Mouse (Mus musculus): ENCODE data around the gene Elovl6.

Gene Elovl6

DNA sequence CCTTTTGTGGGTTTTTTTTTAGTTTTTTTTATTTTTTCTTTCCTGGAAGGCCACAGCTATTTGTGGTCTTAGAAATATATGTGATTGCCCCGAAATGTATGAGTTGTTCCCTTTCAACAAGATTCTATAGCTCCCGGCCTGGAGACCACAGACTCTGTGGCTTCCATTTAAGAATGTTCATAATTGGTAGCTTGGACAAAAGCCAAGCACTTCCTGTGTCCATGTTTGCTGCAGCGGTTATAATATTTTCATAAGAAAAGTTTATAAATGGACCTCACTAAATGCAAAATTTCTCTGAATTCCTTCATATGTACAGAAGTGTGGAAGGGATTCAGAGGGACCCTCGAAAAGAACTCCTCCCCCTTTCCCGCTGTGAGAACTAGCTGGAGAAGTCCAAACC is 114.6 kb downstream of the Elovl6 start:
- peak in 1 of 2 experiments; percentile 2 for DNase-seq (ENCODE audit: low spot score in 2 of 2)

DNA sequence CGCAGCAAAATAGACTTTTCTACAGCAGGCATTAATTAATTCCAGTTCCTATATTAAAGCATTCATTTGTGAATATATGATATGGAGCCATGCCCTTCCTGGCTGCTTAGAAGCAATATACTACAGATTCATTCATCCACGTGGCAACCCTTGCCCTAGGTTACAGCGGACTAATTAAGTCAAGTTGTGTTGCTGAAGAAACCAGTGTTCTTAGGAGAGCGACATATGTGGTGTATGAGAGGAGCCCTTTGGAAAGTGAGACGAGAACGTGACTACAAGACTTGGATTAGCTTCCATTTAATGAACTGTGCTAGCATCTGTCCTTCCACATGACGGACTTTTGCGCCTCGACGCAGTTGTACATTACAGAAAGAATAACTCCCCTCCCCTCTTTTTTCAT is 115.2 kb downstream of the Elovl6 start:
- DNase-seq (ENCODE audit: low spot score in 2 of 2): peak in 1 of 2 experiments; percentile 26

DNA sequence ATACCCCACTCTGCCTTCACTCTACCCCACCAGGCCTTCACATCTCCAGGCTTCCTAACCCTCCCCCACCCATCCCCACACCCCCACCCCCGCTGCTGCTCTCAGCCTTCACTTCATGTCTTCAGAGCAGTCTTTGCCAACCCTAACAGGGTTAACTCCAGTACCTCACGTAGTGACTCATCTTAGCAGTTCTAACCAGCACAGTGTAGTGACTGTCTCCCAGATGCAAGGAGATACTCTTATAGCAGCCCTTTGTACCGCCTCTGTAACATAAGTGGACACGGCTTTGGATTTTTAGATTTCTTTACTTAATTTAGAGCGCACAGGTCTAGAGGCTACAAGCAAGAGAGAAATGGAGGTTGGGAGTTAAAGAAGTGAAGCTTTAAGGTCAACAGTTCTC is 116.4 kb downstream of the Elovl6 start:
- no peak for DNase-seq (ENCODE audit: low spot score in 2 of 2)

DNA sequence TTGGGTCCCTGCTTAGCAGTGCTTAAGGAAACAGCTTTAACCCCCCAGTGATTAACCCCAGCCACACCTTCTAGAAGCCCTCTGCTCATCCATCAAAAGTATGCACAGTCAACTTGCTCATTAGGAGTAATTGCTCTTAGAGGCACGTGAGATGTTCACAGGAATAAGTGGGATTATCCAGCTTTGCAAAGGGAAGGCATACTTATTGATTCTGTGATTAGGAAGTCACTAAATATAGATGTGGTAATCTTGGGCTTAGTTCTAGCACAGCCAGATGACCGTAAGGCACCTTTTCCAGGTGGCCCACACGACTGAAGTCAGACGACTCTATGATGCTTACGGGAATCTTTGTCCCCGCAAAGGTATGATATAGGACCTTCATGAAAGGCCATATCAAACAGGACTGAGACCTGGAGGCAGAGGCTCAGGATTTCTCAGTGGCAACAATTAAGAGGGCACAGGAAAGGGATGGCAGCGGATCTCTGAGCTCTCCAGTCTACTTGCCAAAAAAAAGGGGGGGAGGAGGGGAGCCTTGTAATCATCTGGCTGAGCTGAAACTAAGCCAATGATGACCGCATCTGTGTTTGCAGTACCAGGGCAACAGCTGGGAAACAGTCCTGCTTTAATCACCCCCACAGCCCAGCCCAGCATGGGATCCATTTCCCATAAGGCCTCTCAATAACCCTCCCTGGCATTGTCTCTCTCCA is 117.6 kb downstream of the Elovl6 start:
- DNase-seq (ENCODE audit: low spot score in 2 of 2): no peak

DNA sequence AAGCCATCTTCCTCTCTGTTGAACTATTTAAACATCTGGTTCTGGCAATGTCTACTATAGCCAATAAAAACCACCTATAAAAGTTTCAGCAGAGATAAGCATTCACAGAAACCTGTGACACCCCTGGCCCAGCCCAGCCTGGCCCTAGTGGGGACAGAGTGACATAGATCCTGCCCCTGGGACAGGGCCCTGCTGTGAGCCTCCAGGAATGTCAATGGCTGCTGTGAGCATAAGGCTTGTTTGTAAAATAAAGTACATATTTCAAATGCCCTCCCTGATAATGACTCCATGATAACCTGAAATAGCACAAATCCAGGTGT is 118.1 kb downstream of the Elovl6 start:
- no peak for DNase-seq (ENCODE audit: low spot score in 2 of 2)

DNA sequence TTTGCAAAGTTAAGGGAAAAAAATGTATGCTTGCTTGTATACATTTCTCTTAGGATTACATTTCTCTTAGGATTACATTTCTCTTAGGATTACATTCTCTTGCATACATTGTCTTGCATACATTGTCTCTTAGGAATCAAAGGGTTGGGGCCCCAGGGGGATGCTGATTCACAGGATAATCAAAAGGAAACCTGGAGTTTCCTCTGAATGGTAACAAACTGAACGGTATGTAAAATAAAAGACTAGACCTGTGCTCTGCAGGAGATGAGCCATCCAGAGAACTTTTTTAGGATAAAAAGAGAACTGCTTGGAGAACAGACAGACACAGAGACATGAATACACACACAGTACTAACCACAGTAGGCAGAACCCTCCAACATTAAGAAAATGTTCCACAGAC is 118.8 kb downstream of the Elovl6 start:
- DNase-seq (ENCODE audit: low spot score in 2 of 2): no peak

DNA sequence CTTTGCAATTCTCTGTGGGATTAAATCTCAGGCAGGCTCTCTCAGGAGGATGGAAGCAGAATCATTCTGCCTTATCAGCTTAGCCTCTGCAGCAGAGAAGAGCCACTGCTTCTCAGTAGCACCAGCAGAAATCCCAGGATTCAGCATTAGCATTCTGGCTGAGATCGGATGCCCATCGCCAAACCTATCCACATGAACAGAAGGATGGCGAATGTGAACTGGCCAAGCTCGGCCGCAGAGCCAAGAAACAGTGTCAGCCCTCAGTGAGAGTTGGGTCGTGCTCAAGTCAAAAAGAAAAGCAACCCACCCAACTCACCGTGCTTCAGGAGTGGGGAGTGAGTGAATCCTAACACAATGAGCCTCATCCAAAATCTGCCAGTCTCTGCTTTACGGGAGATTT is 119.6 kb downstream of the Elovl6 start:
- no peak for DNase-seq (ENCODE audit: low spot score in 2 of 2)

DNA sequence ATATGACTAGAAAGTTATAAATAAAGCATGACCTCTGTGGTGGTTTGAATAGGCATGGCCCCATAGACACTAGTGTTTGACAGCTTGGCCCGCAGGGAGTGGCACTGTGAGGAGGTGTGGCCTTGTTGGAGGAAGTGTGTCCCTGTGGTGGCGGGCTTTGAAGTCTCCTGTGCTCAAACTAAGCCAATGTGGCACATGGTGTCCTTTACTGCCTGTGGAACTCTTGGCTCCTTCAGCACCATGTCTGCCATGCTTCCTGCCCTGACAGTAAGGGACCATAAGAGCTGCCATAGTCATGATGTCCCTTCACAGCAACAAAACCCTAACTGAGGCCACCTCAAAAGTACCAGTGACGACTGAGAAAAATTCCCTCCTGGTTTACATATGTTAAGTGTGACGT is 120.3 kb downstream of the Elovl6 start:
- no peak for DNase-seq (ENCODE audit: low spot score in 2 of 2)

DNA sequence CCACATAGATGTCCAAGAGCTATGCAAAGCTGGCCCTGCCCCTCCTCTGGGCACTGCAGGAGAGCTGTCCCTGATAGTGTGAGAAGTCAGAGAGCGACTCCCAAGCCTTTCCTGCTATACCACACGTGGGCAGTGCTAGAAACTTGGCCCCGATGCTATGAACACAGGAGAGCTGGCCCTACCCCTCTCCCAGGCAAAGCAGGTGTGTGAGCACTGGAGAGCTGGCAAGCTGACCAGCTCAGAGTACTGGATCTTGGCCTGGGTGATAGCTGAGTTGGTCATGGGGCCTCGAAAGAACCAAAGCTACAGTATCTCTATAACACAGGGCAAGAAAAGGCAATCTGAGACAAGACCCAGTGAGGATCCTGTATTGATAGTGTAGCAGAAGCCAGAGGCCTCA is 124.4 kb downstream of the Elovl6 start:
- DNase-seq (ENCODE audit: low spot score in 2 of 2): no peak

DNA sequence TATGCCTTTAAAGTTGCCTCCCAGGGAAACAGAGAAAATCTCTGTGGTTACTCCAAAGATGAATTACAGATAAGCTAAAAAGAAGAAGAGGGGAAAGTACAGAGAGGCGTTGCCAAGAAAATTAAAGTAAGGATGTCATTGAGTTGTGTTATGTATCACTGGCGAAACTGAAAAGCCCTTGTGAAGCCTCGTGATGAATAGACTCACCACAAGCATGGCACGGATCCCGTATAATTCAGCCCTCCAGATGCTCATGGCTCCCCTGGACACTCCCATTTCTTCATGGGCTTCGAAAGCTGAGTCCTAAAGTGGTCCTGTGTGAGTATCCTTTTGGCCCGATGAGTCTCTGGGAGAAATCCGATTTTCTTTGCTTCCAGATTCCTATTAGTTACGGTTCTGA is 125.1 kb downstream of the Elovl6 start:
- DNase-seq (ENCODE audit: low spot score in 2 of 2): peak in 1 of 2 experiments; percentile 43

DNA sequence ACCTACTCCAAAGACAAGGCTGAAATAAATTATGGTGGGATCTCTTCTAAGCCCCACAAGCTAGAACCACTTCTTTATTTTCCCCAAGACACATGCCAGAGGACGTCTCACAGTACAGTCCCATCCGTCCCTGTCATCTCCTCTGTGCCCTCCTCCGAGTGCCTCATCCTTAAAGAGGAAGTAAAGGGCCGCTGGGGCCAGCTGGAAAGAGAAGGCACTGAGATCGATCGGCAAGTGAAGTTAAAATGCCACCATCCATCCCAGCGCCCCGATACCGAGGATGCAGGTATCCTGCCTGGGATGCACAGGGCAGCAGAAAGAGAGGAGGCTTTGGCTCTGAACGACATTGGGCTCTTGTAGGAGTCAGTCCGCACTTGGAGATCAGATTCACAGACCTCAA is 125.6 kb downstream of the Elovl6 start:
- DNase-seq (ENCODE audit: low spot score in 2 of 2): peak in 1 of 2 experiments; percentile 51

DNA sequence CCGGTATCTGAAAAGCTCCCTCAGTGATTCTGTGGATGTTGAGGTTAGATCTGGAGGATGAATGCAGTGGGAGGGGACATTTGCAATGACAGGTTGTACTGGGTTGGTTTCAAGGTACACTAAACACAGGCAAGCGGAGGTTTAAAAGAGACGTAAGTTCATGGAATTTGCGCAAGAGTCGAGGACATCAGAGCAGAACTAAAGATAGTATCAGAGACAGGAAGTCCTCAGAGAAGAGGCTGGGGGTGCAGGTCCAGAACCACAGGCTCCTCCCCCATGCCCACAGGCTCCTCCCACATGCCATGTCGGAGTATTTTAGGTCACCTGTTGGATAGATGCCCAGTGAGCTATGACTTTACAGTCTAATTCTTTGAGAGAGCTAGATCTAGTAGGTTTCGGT is 126.6 kb downstream of the Elovl6 start:
- DNase-seq (ENCODE audit: low spot score in 2 of 2): no peak

DNA sequence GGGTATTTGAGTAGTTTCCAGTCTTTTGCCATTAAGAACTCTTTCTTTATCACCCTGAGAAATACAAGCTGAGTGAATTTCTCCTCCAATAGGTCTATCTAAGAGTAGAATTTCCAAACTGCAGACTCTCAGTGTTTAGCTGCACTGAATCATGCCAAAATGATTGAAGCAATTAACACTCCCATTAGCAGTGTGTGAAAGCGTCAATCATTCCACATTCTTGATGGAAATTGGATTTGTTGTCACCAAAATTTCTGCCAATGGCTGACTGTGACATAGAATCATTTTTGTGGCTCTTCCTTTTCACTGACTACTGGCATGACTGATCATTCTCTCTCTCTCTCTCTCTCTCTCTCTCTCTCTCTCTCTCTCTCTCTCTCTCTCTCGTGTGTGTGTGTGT is 131.8 kb downstream of the Elovl6 start:
- no peak for DNase-seq (ENCODE audit: low spot score in 2 of 2)

DNA sequence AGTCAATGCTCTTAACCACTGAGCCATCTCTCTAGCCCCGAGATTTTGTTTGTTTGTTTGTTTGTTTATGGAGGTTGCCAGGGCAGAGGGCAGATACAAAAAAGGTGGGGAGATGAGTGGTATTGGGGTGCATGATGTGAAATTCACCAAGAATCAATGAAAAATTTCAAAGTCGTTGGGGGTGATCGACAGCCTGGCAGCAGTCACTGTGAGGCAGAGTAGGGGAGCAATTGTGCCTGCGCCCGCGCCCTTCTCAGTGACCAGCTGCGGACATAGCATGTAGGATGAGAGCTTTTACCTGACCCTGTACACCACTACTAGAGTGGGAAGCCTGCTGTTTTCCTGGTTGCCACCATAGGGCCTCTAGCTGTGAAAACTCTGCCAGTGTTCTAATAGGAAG is 143.8 kb downstream of the Elovl6 start:
- no peak for DNase-seq (ENCODE audit: low spot score in 2 of 2)

DNA sequence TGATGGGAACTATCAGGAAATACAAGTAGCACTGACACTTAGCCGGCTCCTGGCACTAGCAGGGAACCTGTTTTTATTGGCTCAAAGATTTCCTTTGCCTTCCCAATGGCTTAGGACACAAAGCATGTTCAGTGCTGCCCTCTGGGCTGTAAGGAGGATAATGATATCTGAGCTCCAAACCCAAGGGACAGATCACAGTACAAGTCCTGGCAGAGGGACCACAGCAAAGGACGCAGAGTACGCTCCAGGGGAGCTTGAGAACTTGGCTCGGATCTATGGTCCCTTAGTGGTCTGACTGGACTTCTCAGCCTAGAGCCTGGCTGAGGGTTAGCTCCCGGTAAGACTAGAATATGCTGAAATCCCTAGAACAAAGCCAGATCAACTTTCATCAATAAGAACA is 148.1 kb downstream of the Elovl6 start:
- no peak for DNase-seq (ENCODE audit: low spot score in 2 of 2)

DNA sequence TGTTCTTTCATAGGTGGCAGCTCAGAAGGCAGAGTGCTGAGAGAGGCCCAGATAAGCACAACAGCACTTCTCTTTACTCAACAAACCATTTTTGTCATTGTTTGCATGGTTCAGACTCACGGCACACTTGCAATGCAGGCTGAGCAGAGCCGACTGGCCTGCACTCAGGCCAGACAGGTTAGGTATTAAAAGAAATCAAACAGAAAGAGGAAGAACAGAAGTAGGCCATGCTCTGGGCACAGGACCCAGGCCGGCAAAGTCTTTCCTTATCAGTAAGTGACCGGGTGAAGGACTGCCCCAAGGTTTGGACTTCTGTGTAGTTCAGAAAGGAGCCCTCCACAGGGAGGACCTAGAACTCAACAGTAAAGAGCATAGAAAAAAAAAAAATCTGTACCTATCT is 149.7 kb downstream of the Elovl6 start:
- no peak for DNase-seq (ENCODE audit: low spot score in 2 of 2)

DNA sequence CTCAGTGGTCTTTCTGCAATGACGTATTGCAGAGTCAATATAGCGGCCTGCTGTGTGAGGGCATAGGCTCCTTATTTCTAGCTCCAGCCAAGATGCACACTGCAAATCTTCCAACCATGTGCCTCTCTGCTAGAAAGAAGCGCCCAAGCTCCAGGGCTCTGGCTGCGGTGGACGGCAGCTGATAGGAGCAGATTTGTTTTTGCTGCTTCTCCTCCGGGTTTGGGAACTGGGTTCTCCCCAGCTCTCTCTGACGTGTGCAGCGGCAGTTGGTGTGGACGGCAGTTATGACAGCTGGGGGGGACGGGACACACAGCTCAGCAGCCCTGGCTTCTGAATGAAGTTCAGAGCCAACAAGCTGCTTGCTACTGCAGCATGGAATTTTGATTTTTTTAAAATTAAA is 150.2 kb downstream of the Elovl6 start:
- DNase-seq (ENCODE audit: low spot score in 2 of 2): no peak

DNA sequence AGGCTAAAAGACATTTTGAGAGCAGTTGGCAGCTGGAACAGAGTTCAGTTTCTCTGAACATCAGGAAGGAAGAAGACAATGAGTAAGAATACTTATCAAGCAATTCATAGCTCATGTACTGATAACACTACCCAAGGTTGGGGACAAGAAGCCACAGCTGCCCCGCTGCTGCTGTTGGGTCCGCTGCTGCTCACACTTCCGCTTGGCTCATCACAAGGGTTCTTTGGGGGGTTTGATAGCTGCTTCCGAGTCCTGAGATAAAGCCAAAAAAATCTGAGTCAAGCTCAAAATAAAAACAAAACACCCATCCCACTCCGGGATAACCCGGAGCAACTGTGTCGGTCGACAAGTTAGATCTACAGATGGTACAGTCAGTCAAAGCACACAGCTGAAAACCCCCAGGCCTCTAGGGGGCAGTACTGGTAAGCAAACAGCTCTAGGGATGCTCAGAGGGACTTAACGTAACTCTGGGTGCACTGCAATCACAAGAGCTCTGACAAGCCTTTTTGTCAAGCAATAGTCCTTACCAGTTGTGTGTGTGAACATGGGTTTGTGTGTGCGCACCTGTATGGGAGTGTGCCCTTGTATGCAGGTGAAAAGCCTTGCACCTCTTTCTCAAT is 151.0 kb downstream of the Elovl6 start:
- DNase-seq (ENCODE audit: low spot score in 2 of 2): peak in 1 of 2 experiments; percentile 55

DNA sequence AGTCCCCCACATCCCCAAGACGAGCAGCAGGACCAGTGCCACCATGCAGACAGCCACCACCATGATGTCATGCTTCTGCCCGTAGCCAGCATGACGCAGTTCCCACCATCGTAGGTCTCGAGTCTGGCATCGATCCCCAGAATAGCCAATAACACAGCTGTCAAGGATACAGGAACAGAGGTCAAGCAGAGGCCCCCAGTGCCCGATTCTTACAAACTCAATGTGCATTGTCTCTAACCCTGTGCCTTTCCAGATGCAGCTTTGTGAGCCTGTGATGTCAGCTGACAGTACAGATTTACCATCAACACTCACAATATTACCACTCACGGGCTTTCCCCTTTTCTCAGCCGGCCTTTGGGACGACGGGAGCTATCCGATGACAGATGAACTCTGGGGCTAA is 154.0 kb downstream of the Elovl6 start:
- peak in 1 of 2 experiments; percentile 55 for DNase-seq (ENCODE audit: low spot score in 2 of 2)

DNA sequence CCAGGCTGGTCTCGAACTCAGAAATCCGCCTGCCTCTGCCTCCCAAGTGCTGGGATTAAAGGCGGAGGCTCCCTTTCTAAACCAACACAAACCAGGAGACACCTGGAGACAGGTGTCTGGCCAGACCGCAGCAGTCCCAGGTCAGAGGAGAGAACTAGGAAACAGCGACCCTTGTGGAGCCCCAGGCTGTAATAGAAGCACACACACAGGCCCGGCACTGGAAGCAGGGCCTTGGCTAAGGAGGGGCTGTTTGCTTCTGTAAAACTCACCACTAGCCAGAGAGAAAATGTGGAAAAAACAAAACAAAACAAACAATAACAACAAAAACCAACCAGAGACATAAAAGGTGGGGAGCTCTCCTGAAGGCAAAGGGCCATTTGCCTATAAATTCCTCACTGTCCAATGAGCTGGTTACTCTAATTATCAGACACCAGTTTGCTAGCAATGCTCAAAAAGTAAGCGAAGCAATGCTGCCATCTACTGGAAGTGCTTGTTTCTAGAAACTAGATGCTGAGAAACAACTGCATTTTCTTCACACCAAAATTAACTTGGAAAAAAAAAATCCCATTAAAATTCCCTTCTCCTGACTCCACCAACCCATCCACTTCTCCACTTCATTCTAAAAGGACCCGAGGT is 154.7 kb downstream of the Elovl6 start:
- peak in 1 of 2 experiments; percentile 61 for DNase-seq (ENCODE audit: low spot score in 2 of 2)

DNA sequence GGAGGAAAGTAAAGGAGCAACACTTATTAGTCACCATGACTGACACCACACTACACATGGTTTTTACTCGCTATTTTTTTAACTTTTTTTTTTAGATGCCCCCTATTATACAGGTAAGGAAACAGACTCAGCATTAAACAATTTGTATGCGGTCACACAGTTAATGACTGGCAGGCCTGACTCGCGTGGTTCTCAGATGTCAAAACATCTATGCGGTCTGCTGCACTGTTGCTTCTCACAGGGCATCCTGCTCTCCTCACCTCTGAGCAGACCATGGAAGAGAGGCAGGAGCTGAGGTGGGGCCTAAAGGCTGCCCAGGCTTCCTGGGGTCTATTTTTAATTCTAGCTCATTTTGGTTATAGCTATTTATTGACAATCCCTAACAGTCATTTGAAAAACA is 155.3 kb downstream of the Elovl6 start:
- DNase-seq (ENCODE audit: low spot score in 2 of 2): peak in 1 of 2 experiments; percentile 38

Data from urinary bladder, postnatal 4 days (tissue).